Mouse (Mus musculus): ENCODE data around the gene Gm10073.

The Gm10073 gene

DNA sequence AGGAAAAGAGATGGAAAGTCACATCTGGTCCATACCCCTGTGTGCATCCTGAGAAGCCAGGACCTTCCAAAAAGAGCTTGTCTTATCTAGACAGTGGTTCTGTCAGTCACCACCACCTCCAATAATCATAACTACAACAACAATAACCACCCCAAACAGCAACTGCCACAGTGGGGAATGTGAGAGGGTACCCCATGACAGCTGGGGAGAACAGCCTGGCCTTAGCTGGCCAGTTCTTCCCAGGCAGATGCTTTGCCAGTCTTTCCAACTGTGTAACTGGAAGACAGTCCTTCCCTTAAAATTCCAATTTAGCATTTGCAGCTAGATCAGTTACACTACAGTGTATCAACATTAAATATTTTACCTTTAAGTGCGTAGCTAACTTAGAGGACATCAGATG, 22.4 kb downstream of the Gm10073 start:
- no peak for DNase-seq

DNA sequence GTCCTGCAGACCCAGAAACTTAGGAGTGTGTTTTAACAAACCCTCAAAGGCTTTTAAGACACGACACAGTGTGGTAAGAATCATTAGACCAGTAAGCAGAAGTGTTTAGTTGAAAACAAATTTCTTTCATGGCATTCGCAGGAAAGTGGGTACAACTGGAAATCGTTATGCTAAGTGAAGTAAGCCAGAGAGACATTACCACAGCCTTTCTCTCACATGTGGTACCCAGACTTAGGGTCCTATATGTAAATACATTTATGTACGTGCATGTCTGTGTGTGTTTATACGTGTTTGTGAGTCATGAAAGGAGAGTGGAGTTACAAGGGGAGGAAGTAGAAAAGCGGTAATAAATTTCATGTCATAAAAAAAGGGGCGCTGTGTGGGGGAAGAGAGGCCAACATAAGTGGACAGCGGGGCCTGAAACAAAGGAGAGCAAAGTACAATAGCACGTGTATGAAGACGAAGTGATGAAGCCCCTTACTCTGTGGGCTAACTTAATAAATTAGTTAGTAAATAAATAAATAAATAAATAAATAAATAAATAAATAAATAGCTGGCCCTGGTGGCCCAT, 24.8 kb downstream of the Gm10073 start:
- no peak for DNase-seq

DNA sequence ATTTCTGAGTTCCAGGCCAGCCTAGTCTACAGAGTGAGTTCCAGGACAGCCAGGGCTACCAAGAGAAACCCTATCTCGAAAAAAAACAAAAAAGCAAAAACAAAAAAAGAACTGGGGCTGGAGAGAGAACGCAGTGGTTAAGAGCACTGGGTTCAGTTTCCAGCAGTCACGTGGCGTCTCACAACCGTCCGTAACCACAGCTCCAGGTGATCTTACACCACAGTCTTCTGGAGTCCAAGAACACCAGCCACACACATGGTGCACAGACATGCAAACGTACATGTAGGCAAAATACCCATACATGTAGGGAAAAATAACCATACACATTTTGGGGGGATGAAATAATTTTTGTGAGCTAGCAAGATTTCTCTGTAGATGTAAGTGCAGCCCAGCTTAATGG, 26.5 kb downstream of the Gm10073 start:
- no peak for DNase-seq

DNA sequence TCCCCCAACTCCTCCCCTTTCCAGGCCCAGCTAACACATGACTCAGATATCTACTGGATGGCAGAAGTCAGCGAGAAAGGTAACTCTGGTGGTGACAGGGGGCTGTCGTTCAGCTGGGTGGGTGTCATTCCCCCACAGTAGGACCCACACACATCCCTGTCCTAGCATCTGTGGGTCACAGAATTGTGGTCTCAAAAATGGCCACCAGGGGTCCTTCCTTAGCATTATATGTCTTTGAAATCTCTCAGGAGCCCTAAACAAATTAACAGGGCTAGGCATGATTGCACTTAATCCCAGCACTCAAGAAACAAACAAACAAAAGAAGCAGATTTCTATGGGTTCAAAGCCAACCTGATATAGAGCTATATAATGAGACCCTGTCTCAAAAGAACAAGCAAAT, 28.1 kb downstream of the Gm10073 start:
- DNase-seq = no peak

DNA sequence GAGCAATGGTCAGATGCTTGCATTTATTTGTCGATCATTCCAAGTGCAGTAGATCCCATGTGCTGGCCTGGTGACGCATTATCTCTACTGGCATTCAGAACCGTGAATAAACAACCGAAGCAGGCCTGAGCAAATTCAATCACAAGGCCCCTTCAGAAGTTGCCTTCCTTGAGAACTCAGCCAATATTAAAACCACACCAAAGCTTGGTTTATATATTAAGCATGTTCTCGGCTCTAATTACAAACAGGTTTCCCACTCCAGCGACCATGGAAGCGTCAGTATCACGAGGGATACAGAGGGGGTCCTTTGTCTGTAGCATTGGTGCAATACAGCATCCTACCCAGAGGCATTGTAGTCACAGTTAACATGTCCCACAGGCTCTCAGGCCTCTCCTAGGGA, 30.2 kb downstream of the Gm10073 start:
- DNase-seq = no peak

GRCm38 (mm10) chr8:106541002-106541401, 32.3 kb downstream of the Gm10073 start:
- no peak for DNase-seq

DNA sequence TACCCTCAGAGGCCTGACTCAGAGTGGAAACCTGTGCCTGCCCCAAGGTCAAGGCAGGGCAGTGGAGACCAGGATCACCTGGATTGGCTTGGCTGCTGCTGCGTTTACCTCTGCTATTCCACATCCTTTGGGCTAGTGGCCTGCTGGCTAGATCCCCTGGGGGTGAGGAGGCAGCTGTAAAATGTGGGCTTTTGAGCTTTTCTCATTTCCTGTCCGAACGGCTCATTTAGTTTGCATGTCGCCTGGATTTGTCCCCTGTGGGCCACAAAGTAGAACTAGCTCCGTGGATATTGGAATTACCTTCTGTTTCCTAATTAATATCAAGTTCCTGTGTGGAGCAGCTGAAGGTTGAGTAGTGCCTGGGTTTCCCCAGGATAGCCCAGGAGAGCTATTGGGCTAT, 34.1 kb downstream of the Gm10073 start:
- no peak for DNase-seq

GRCm38 (mm10) chr8:106535448-106535847, 37.8 kb downstream of the Gm10073 start:
- no peak for DNase-seq

- peak; percentile 41 to 72 for DNase-seq
Observed at GRCm38 (mm10) chr8:106534449-106534848, 38.8 kb downstream of the Gm10073 start.

- DNase-seq = no peak
Observed at GRCm38 (mm10) chr8:106533709-106534108, 39.6 kb downstream of the Gm10073 start.

- DNase-seq = no peak
Observed at GRCm38 (mm10) chr8:106530566-106530965, 42.7 kb downstream of the Gm10073 start.

GRCm38 (mm10) chr8:106529885-106530482, 43.3 kb downstream of the Gm10073 start:
- no peak for DNase-seq

GRCm38 (mm10) chr8:106528596-106529249, 44.5 kb downstream of the Gm10073 start:
- no peak for DNase-seq

DNA sequence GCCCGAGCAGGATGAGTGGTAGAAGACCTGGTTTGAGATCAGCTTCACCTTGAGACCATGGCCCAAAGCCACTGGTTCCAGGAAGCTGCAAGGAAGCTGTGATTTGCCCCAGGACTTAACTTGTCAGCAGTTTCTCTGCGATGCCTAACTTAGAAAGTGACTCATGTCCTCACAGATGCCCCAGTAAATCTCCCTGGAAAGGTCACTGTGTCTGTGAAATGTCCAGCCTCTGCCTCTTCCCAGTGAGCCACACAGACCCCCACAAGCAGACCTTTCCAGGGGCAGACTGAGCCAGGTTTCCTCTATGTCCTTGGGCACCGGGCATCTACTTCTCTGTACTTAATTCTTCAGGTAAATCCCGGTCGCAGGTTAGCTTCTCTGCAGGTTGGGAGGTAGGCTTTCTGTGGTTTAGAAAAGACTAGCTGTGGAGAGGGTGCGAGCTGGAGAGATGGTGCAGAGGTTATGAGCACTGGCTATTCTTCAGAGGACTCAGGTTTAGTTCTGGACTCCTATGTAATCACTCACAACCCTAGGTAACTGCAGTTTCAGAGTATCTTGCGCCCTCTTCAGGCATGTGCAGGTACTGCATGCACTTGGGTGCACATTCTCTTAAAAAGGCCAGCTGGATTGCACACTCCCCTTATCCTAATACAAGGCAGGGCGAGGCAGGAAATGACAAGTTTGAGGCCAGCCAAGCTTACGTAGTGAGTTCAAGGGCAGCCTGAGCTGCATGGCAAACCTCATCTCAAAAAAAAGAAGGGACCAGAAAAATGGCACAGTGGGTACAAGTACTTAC, 45.8 kb downstream of the Gm10073 start:
- DNase-seq = no peak

DNA sequence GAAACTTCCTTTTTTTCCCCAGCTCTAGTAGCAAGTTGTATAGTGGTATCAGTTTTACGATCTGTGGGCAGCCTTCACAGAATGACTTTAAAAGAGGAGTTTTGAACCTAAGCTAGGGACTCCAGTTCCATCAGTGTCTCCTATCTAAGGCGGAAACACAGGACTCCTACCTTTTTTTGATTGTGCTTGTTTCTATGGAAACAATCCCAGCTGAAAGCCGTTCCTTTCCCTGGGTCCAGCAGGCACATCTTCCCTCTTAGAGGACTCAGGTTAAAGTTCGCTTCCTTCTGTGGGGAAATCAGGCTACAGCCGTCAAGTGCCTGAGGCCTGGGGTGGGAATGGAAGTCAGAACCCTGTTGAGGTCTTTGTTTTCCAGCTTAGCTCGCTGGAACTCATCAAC, 46.5 kb downstream of the Gm10073 start:
- no peak for DNase-seq
